ENCODE assay signal across 17 mouse cellular contexts in genomic region chr17:46242274-46242673, GRCm38 (mm10). TPM values are rescaled to one million over a fixed set of nuclear protein-coding genes. Genes with fewer than 3 reads are reported as not detected.
"Had no signal": no experiment of that assay in that cellular context is flagged by ENCODE, and none has a peak within 500 bp of the region (broad histone marks: within the 10 kb centered on the region; RNA-seq: fewer than 3 reads in every experiment).

No protein-coding gene starts in this region.

- H3K27me3 ChIP-seq: kidney, embryonic 15.5 days; liver, embryonic 13.5 days; neural tube, embryonic 12.5 days; neural tube, embryonic 15.5 days had no signal

- H3K9me3 ChIP-seq: kidney, embryonic 15.5 days; liver, embryonic 13.5 days; neural tube, embryonic 12.5 days; neural tube, embryonic 15.5 days had no signal

- H3K9ac ChIP-seq: kidney, embryonic 15.5 days; liver, embryonic 13.5 days; lung, embryonic 14.5 days; neural tube, embryonic 12.5 days; neural tube, embryonic 15.5 days had no signal

- H3K4me3 ChIP-seq: kidney, embryonic 15.5 days; left cerebral cortex, adult 2 months; liver, embryonic 13.5 days; neural tube, embryonic 12.5 days; neural tube, embryonic 15.5 days had no signal

- H3K4me2 ChIP-seq: kidney, embryonic 15.5 days; liver, embryonic 13.5 days; lung, embryonic 14.5 days; midbrain, embryonic 11.5 days; neural tube, embryonic 12.5 days; neural tube, embryonic 15.5 days had no signal

- DNase-seq: kidney, adult 18-20 months; kidney, postnatal 10 days; layer of hippocampus, postnatal 36 days; liver, embryonic 13.5 days; lung, embryonic 14.5 days; midbrain, embryonic 14.5 days; right cerebral cortex, adult 18-20 months; right cerebral cortex, postnatal 14 days; right cerebral cortex, postnatal 4 days; thymus, postnatal 25 days had no signal

- ATAC-seq: intestine, embryonic 16.5 days had no signal

- H3K27ac ChIP-seq: kidney, embryonic 15.5 days; left cerebral cortex, adult 2 months; liver, embryonic 13.5 days; neural tube, embryonic 12.5 days; neural tube, embryonic 15.5 days had no signal

RNA-seq across cellular contexts. Expression of gene Lrrc73, which starts 11.1 kb away (rescaled TPM):
- total RNA-seq: liver, adult 2 months had no signal
